Mouse (Mus musculus): ENCODE measurements around the gene Nfix.

The Nfix gene

GRCm38 (mm10) chr8:84781686-84782505, 18.2 kb downstream of the Nfix start:
- DNase-seq (ENCODE audit: low spot score in 2 of 2), result no peak

GRCm38 (mm10) chr8:84780949-84781680, 19.0 kb downstream of the Nfix start:
- DNase-seq (ENCODE audit: low spot score in 2 of 2), result no peak

- no peak for DNase-seq (ENCODE audit: low spot score in 2 of 2)
Measured at GRCm38 (mm10) chr8:84780225-84780555, 20.0 kb downstream of the Nfix start.

GRCm38 (mm10) chr8:84779519-84780224, 20.5 kb downstream of the Nfix start:
- no peak for DNase-seq (ENCODE audit: low spot score in 2 of 2)

- DNase-seq (ENCODE audit: low spot score in 2 of 2), result no peak
Measured at GRCm38 (mm10) chr8:84778638-84779380, 21.3 kb downstream of the Nfix start.

GRCm38 (mm10) chr8:84777899-84778637, 22.1 kb downstream of the Nfix start:
- no peak for DNase-seq (ENCODE audit: low spot score in 2 of 2)

- no peak for DNase-seq (ENCODE audit: low spot score in 2 of 2)
Measured at GRCm38 (mm10) chr8:84776569-84776968, 23.6 kb downstream of the Nfix start.

GRCm38 (mm10) chr8:84775621-84776113, 24.5 kb downstream of the Nfix start:
- no peak for DNase-seq (ENCODE audit: low spot score in 2 of 2)

- no peak for DNase-seq (ENCODE audit: low spot score in 2 of 2)
Measured at GRCm38 (mm10) chr8:84775105-84775591, 25.0 kb downstream of the Nfix start.

GRCm38 (mm10) chr8:84774473-84774911, 25.7 kb downstream of the Nfix start:
- peak; percentile 49 to 67 for DNase-seq (ENCODE audit: low spot score in 2 of 2)

- peak; percentile 68 to 85 for DNase-seq (ENCODE audit: low spot score in 2 of 2)
Measured at GRCm38 (mm10) chr8:84773833-84774232, 26.3 kb downstream of the Nfix start.

- DNase-seq (ENCODE audit: low spot score in 2 of 2), result no peak
Measured at GRCm38 (mm10) chr8:84773304-84773703, 26.8 kb downstream of the Nfix start.

- DNase-seq (ENCODE audit: low spot score in 2 of 2), result no peak
Measured at GRCm38 (mm10) chr8:84772628-84773027, 27.5 kb downstream of the Nfix start.

GRCm38 (mm10) chr8:84771941-84772378, 28.2 kb downstream of the Nfix start:
- DNase-seq (ENCODE audit: low spot score in 2 of 2), result no peak

GRCm38 (mm10) chr8:84771000-84771687, 29.0 kb downstream of the Nfix start:
- no peak for DNase-seq (ENCODE audit: low spot score in 2 of 2)

GRCm38 (mm10) chr8:84770100-84770953, 29.8 kb downstream of the Nfix start:
- DNase-seq (ENCODE audit: low spot score in 2 of 2), result no peak

- DNase-seq (ENCODE audit: low spot score in 2 of 2), result no peak
Measured at GRCm38 (mm10) chr8:84769324-84769723, 30.8 kb downstream of the Nfix start.

- no peak for DNase-seq (ENCODE audit: low spot score in 2 of 2)
Measured at GRCm38 (mm10) chr8:84768343-84769095, 31.6 kb downstream of the Nfix start.
